Mouse (Mus musculus) ES-E14 (cell line): ENCODE measurements at regions not wholly inside any gene's neighbourhood (a gene's known extent, or its start where the extent isn't known, plus 50 kb on each side); places are given as distances from the start of the nearest gene placed in this dataset.

Experiments used
- CHD2 ChIP-seq: IDR thresholded peaks from 2 replicates; pipeline ENCODE4 v1.6.1; 2014; ENCODE audit warnings: mild to moderate bottlenecking, low read depth, low read length, inconsistent platforms
- HCFC1 ChIP-seq: IDR thresholded peaks from 2 replicates; pipeline ENCODE4 v1.6.1; 2012; ENCODE audit warnings: low read length, inconsistent platforms, borderline replicate concordance; ENCODE audit not compliant: insufficient read depth
- MAFK ChIP-seq: IDR thresholded peaks from 2 replicates; pipeline ENCODE4 v1.6.1; 2014; ENCODE audit warnings: mild to moderate bottlenecking, low read depth, low read length, inconsistent platforms; ENCODE audit not compliant: insufficient read depth
- ZC3H11A ChIP-seq: IDR thresholded peaks from 2 replicates; pipeline ENCODE4 v1.6.1; 2012; ENCODE audit warnings: low read depth, mild to moderate bottlenecking, inconsistent platforms, low read length, borderline replicate concordance
- ZNF384 ChIP-seq: IDR thresholded peaks from 2 replicates; pipeline ENCODE4 v1.6.1; 2012; ENCODE audit warnings: low read depth, low read length, inconsistent platforms

DNA sequence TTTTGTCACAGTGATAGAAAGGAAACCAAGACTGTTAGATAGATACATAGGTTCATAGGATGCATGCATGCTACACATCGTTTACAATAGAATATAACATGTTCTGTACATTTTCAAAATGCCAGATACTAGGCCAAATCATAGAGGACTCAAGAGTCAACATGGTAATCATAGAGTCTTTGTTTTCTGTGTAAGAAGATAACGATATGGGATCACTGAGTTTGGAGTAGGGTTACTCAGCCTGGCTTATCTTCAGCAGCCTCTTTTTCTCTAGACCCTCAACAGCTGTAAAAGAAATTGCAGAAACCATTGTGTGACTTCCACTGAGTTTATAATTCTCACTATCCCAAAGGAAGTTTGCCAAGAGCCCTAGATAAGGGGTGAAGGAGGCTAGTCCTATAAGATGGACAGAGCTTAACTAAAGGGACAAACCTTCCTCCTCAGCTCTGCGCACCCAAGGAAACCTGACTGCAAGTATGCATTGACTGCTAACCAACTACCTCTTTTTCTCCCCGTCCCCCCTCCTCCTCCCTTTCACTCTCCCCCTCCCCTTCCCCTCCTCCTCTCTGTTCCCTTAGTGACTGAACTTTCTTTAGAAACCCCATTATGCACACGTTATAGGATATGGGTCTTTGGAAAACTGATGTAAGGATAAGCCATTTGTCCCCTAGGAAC is 160.8 kb downstream of the Stard3nl start:
- no peak for TF ChIP-seq ZNF384
- no peak for TF ChIP-seq CHD2
- no peak for TF ChIP-seq ZC3H11A
- no peak for TF ChIP-seq HCFC1
- no peak for TF ChIP-seq MAFK
